Mouse (Mus musculus) limb, embryonic 12.5 days (tissue): ENCODE measurements at regions not wholly inside any gene's neighbourhood (a gene's known extent, or its start where the extent isn't known, plus 50 kb on each side); places are given as distances from the start of the nearest gene placed in this dataset.

Experiments
- ATAC-seq: fragments of 200-750 bp; cut with Nextera tagmentation; 2 replicates; pipeline ENCODE4 v1.8.0; 2017; ENCODE audit warnings: low read depth, moderate TSS enrichment; ENCODE audit not compliant: insufficient number of reproducible peaks, insufficient read depth, low FRiP score, low TSS enrichment
- H3K27ac ChIP-seq: fragments of 300-500 bp; sonication (generic); 2 replicates; pipeline ENCODE4 v1.5.1; 2016; ENCODE audit warnings: mild to moderate bottlenecking, moderate library complexity
- H3K27me3 ChIP-seq: fragments of 300-500 bp; sonication (generic); 2 replicates; pipeline ENCODE4 v1.6.1; 2016; ENCODE audit warnings: mild to moderate bottlenecking, moderate library complexity
- H3K36me3 ChIP-seq: fragments of 300-500 bp; sonication (generic); 2 replicates; pipeline ENCODE4 v1.6.1; 2016; ENCODE audit warnings: mild to moderate bottlenecking, moderate library complexity
- H3K4me1 ChIP-seq: fragments of 300-500 bp; sonication (generic); replicated peaks from 2 replicates; pipeline ENCODE4 v1.6.1; 2016
- H3K4me2 ChIP-seq: fragments of 300-500 bp; sonication (generic); 2 replicates; pipeline ENCODE4 v1.6.1; 2016; ENCODE audit warnings: mild to moderate bottlenecking, moderate library complexity
- H3K4me3 ChIP-seq: fragments of 300-500 bp; sonication (generic); replicated peaks from 2 replicates; pipeline ENCODE4 v1.5.1; 2016; ENCODE audit warnings: mild to moderate bottlenecking
- H3K9ac ChIP-seq: fragments of 300-500 bp; sonication (generic); replicated peaks from 2 replicates; pipeline ENCODE4 v1.6.1; 2016; ENCODE audit warnings: mild to moderate bottlenecking, moderate library complexity
- H3K9me3 ChIP-seq: fragments of 300-500 bp; sonication (generic); 2 replicates; pipeline ENCODE4 v1.6.1; 2016; ENCODE audit warnings: mild to moderate bottlenecking, moderate library complexity
- WGBS: fragments of 180-500 bp; shearing (Covaris S2); methylation state at CpG from one replicate; pipeline ENCODE4 v1.1.7; 2016; 5-methylcytosine and 5-hydroxymethylcytosine counted together

GRCm38 (mm10) chr12:107658241-107658640 lies 169.8 kb downstream of the 3110018I06Rik start:
- 84% methylated on average over 12 of the region's 12 CpGs for WGBS
- no peak overlapping the region for H3K4me2 ChIP-seq
- H3K27me3 ChIP-seq, result 0 out of 2 replicates have a peak, but pooled peaks cover 6% of the 10 kb centered on the region
- ATAC-seq, result no peak
- H3K4me3 ChIP-seq, result no peak overlapping the region
- H3K27ac ChIP-seq, result no peak overlapping the region
- H3K9me3 ChIP-seq, result no peaks in the 10 kb centered on the region
- no peaks in the 10 kb centered on the region for H3K36me3 ChIP-seq
- peaks cover 61% of the 10 kb centered on the region for H3K4me1 ChIP-seq
- no peak overlapping the region for H3K9ac ChIP-seq

- WGBS, result 78% methylated on average over 9 of the region's 9 CpGs
- H3K36me3 ChIP-seq, result no peaks in the 10 kb centered on the region
- no peak overlapping the region for H3K27ac ChIP-seq
- no peaks in the 10 kb centered on the region for H3K9me3 ChIP-seq
- no peak overlapping the region for H3K4me3 ChIP-seq
- H3K27me3 ChIP-seq, result 0 out of 2 replicates have a peak, but pooled peaks cover 6% of the 10 kb centered on the region
- H3K9ac ChIP-seq, result no peak overlapping the region
- no peak for ATAC-seq
- no peak overlapping the region for H3K4me2 ChIP-seq
- H3K4me1 ChIP-seq, result peaks cover 56% of the 10 kb centered on the region
These were observed 170.4 kb downstream of the 3110018I06Rik start for GRCm38 (mm10) chr12:107658821-107659220.

- Histone ChIP-seq H3K9ac (no peak overlapping the region), H3K27ac (no peak overlapping the region), H3K4me1 (peaks cover 22% of the 10 kb centered on the region), H3K4me2 (no peak overlapping the region), H3K36me3 (no peaks in the 10 kb centered on the region), H3K9me3 (no peaks in the 10 kb centered on the region), H3K27me3 (0 out of 2 replicates have a peak, but pooled peaks cover 6% of the 10 kb centered on the region), H3K4me3 (no peak overlapping the region)
- ATAC-seq, result no peak
- 0% methylated on average over 1 of the region's 1 CpGs for WGBS
These were observed 174.2 kb downstream of the 3110018I06Rik start for GRCm38 (mm10) chr12:107662624-107663023.

- WGBS, result 77% methylated on average over 3 of the region's 3 CpGs
- ATAC-seq, result no peak
- Histone ChIP-seq H3K9me3 (no peaks in the 10 kb centered on the region), H3K4me1 (peaks cover 20% of the 10 kb centered on the region), H3K4me3 (no peak overlapping the region), H3K27ac (no peak overlapping the region), H3K27me3 (no peaks in the 10 kb centered on the region), H3K9ac (no peak overlapping the region), H3K4me2 (no peak overlapping the region), H3K36me3 (no peaks in the 10 kb centered on the region)
These were observed 179.4 kb downstream of the 3110018I06Rik start for GRCm38 (mm10) chr12:107667836-107668235.

- no peak for ATAC-seq
These were observed 180.6 kb downstream of the 3110018I06Rik start for GRCm38 (mm10) chr12:107669046-107669445.

GRCm38 (mm10) chr12:107669450-107669849 lies 181.0 kb downstream of the 3110018I06Rik start:
- WGBS, result 42% methylated on average over 6 of the region's 6 CpGs

More at GRCm38 (mm10) chr12:107669046-107669445, 180.6 kb downstream of the 3110018I06Rik start:
- Histone ChIP-seq H3K9ac (no peak overlapping the region), H3K4me1 (peaks cover 14% of the 10 kb centered on the region), H3K4me2 (0 out of 2 replicates have a peak overlapping the region, but pooled peaks have one; percentile 13), H3K27me3 (no peaks in the 10 kb centered on the region), H3K36me3 (no peaks in the 10 kb centered on the region), H3K4me3 (no peak overlapping the region), H3K9me3 (no peaks in the 10 kb centered on the region), H3K27ac (no peak overlapping the region)
- WGBS, result 39% methylated on average over 5 of the region's 5 CpGs

GRCm38 (mm10) chr12:107669910-107670309 lies 181.5 kb downstream of the 3110018I06Rik start:
- H3K36me3 ChIP-seq, result no peaks in the 10 kb centered on the region
- H3K27me3 ChIP-seq, result no peaks in the 10 kb centered on the region
- peaks cover 14% of the 10 kb centered on the region for H3K4me1 ChIP-seq
- no peak for ATAC-seq
- no peak overlapping the region for H3K4me2 ChIP-seq
- H3K9me3 ChIP-seq, result no peaks in the 10 kb centered on the region
- no peak overlapping the region for H3K9ac ChIP-seq
- 74% methylated on average over 10 of the region's 10 CpGs for WGBS
- H3K27ac ChIP-seq, result no peak overlapping the region
- H3K4me3 ChIP-seq, result no peak overlapping the region

More at GRCm38 (mm10) chr12:107669450-107669849, 181.0 kb downstream of the 3110018I06Rik start:
- ATAC-seq, result no peak
- peaks cover 14% of the 10 kb centered on the region for H3K4me1 ChIP-seq
- H3K27me3 ChIP-seq, result no peaks in the 10 kb centered on the region
- H3K9me3 ChIP-seq, result no peaks in the 10 kb centered on the region
- no peak overlapping the region for H3K27ac ChIP-seq
- no peak overlapping the region for H3K9ac ChIP-seq
- H3K4me2 ChIP-seq, result 0 out of 2 replicates have a peak overlapping the region, but pooled peaks have one; percentile 13
- no peaks in the 10 kb centered on the region for H3K36me3 ChIP-seq
- H3K4me3 ChIP-seq, result no peak overlapping the region

GRCm38 (mm10) chr12:107677076-107677475 lies 188.6 kb downstream of the 3110018I06Rik start:
- WGBS, result 41% methylated on average over 7 of the region's 7 CpGs

GRCm38 (mm10) chr12:107687447-107687846 lies 199.0 kb downstream of the 3110018I06Rik start:
- H3K9ac ChIP-seq, result no peak overlapping the region
- peaks cover 7% of the 10 kb centered on the region; the same call in 1 of the 2 replicates for H3K27me3 ChIP-seq
- no peaks in the 10 kb centered on the region for H3K36me3 ChIP-seq
- no peak overlapping the region for H3K4me3 ChIP-seq
- 25% methylated on average over 2 of the region's 2 CpGs for WGBS
- peak; percentile 56; the same call in 1 of the 2 replicates for ATAC-seq
- no peak overlapping the region for H3K4me2 ChIP-seq
- H3K4me1 ChIP-seq, result peaks cover 24% of the 10 kb centered on the region
- H3K27ac ChIP-seq, result peak overlapping the region; percentile 59; the same call in 1 of the 2 replicates
- H3K9me3 ChIP-seq, result no peaks in the 10 kb centered on the region

More at GRCm38 (mm10) chr12:107677076-107677475, 188.6 kb downstream of the 3110018I06Rik start:
- no peak for ATAC-seq
- H3K4me1 ChIP-seq, result 0 out of 2 replicates have a peak, but pooled peaks cover 3% of the 10 kb centered on the region
- no peaks in the 10 kb centered on the region for H3K27me3 ChIP-seq
- H3K36me3 ChIP-seq, result no peaks in the 10 kb centered on the region
- no peak overlapping the region for H3K27ac ChIP-seq
- no peak overlapping the region for H3K9ac ChIP-seq
- H3K4me3 ChIP-seq, result no peak overlapping the region
- no peak overlapping the region for H3K4me2 ChIP-seq
- H3K9me3 ChIP-seq, result no peaks in the 10 kb centered on the region

GRCm38 (mm10) chr12:107689418-107689817 lies 201.0 kb downstream of the 3110018I06Rik start:
- Histone ChIP-seq H3K4me3 (no peak overlapping the region), H3K9me3 (no peaks in the 10 kb centered on the region), H3K4me1 (peaks cover 24% of the 10 kb centered on the region), H3K27me3 (peaks cover 7% of the 10 kb centered on the region; the same call in 1 of the 2 replicates), H3K27ac (no peak overlapping the region), H3K36me3 (no peaks in the 10 kb centered on the region), H3K9ac (no peak overlapping the region), H3K4me2 (no peak overlapping the region)
- no peak for ATAC-seq
- 70% methylated on average over 7 of the region's 7 CpGs for WGBS

- Histone ChIP-seq H3K27me3 (peaks cover 7% of the 10 kb centered on the region; the same call in 1 of the 2 replicates), H3K36me3 (no peaks in the 10 kb centered on the region), H3K4me2 (no peak overlapping the region), H3K27ac (no peak overlapping the region), H3K9ac (no peak overlapping the region), H3K4me3 (no peak overlapping the region), H3K4me1 (peaks cover 24% of the 10 kb centered on the region), H3K9me3 (no peaks in the 10 kb centered on the region)
- WGBS, result 83% methylated on average over 3 of the region's 3 CpGs
- ATAC-seq, result no peak
These were observed 201.6 kb downstream of the 3110018I06Rik start for GRCm38 (mm10) chr12:107690061-107690460.

- H3K4me2 ChIP-seq, result no peak overlapping the region
- peaks cover 6% of the 10 kb centered on the region; the same call in 1 of the 2 replicates for H3K27me3 ChIP-seq
- H3K4me3 ChIP-seq, result no peak overlapping the region
- H3K27ac ChIP-seq, result no peak overlapping the region
- peaks cover 9% of the 10 kb centered on the region; the same call in 1 of the 2 replicates for H3K4me1 ChIP-seq
- ATAC-seq, result no peak
- WGBS, result 82% methylated on average over 6 of the region's 6 CpGs
- 0 out of 2 replicates have a peak, but pooled peaks cover 4% of the 10 kb centered on the region for H3K9me3 ChIP-seq
- no peaks in the 10 kb centered on the region for H3K36me3 ChIP-seq
- H3K9ac ChIP-seq, result no peak overlapping the region
These were observed 205.3 kb downstream of the 3110018I06Rik start for GRCm38 (mm10) chr12:107693693-107694092.
